Mouse (Mus musculus): ENCODE measurements around the gene Wdr82.

GRCm38 (mm10) chr9:106159784-106160301 is 10.9 kb upstream of the Wdr82 start:
- no peak for TF ChIP-seq CTCF (IDR thresholded peaks at IDR 0.05; ENCODE audit: borderline replicate concordance, insufficient read depth, low read depth, low read length)
- peak; percentile 69; the same call in 1 of the 2 replicates for TF ChIP-seq POLR2A (IDR thresholded peaks at IDR 0.05; ENCODE audit: borderline replicate concordance, insufficient read depth, low read length)
